Mouse (Mus musculus) cerebellum, adult 18-20 months (tissue): ENCODE measurements at regions not wholly inside any gene's neighbourhood (a gene's known extent, or its start where the extent isn't known, plus 50 kb on each side); places are given as distances from the start of the nearest gene placed in this dataset.
A peak's percentile ranks its signal among the peaks of the same experiment; 100 is the strongest.
"Not testable (repeated sequence)": the region's sequence is repeated elsewhere in the genome, so short reads cannot be mapped to it uniquely, and the experiment has no call there.

ENCODE experiments used
- DNase-seq, 2 experiments: peaks; one replicate each; pipeline ENCODE4 v3.0.0; 2021

DNA sequence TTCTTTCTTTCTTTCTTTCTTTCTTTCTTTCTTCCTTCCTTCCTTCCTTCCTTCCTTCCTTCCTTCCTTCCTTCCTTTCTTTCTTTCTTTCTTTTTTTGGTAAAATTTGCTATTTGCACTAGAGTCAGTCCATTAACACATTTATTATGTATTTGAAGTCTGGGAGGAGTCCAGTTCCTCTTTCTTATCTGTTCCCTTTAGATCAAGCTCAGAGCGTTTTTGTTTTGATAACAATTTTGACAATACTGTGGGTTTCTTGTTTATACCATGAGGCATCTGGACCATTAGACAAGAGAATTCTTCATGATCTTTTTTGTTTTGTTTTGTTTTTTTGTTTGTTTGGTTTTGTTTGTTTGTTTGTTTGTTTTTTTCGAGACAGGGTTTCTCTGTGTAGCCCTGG lies 52.3 kb upstream of the Cttnbp2 start:
- DNase-seq: not testable (repeated sequence)

DNA sequence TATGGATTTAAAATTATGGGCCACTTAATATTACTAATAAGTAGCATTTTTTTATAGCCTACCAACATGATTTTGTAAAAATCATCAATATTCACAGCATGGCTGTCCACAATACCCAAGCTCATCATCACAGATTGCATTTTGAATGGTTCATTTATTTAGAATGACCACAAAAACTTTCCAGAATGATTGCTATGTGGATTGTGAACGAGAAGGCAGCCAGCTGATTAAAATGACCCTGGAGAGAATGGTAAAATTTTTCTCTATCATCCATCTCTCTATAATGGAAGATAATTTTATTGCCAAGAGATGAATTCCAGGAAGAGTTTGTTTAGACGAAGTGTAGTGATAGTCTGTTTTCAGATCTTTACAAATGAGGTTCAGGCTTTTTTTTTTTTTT lies 54.6 kb upstream of the Cttnbp2 start:
- no peak for DNase-seq

DNA sequence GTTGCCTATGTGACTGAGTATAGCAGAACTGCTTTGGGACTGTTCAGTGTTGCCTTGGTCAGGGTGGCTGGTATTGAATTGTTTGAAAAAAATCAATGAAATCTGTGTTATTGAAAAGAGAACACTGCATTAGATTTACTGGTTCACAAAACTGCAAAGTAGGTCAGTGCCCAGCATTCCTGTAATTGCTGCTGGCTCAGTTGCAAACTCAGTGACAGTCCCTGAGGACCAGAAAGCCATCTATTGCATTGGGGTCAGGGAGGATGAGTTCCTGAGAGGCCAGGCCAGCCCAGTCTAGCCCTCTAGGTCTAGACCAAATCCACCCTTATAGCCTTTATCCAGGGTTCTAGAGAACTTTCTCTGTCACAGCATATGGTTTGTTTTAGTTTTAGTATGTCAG lies 63.9 kb upstream of the Cttnbp2 start:
- peak; percentile 9 to 16 for DNase-seq

DNA sequence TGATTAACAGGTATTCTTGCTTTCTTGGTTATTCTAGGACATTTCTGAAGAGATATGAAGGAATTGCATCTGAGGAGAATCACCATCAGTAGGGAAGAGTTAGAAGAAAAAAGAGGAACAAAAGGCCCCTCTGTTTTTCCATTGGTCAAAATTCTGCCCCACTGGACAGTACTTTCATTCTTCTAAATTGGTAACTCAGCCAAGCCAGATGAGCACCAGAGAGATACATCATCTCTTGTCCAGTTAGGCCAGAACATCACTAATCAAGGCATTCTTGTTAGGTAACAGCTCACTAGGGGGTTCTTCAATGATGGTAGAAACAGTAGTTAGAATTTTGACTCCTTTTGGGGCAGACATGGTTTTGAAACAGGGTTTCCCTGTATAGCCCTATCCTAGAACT lies 74.8 kb upstream of the Cttnbp2 start:
- no peak for DNase-seq

DNA sequence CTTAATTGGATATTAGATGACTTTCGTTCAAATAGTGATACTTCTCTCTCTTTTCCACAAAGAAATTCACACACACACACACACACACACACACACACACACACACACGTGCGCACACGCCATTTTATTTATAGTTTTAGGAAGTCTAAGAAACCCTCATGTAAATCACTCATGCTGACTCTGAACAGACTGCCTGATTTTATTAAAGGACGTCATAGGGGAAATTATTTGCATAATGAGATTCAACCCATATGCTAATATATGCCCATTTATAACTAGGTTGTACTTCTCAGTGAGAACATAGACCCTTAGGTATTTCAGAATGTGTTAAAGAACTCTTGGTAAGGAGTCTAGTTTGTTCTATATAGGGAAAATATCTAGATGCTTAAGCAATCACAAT lies 82.0 kb upstream of the Cttnbp2 start:
- no peak for DNase-seq

DNA sequence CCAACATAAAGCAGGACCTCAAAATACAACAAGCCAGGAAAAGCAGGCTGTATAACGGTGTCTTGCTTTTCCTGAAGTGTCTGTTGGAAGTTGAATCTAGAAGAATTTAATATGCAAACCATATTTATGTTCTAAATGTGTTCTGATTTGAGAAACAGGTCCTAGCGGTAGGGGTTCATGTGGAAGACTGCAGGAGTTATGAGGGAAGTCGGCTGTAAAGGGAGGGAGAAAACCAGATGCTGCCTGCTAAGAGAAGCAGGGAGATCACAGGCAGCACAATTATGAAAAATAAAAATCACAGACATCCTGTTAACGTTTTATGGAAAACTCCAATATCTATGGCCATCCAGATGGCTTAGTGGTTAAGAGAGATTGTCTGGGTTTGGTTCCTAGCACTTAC lies 85.0 kb upstream of the Cttnbp2 start:
- no peak for DNase-seq

DNA sequence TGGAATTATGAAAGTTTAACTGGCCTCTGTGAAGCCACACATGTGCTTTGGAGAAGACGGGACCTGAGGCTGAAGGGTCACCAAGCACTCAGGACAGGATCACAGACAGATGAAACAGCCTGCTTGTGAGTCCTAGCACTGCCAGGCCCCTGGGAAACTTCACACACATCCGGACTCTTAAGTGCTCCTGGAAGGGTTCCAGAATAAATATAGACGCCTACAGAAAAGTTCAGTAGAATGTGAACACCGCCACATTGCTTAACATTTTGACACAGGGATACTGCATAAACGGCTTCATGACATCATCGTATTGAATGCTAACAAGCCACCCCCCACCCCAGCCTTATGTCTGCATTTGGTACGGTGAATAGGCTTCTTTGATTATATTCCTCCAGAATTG lies 87.3 kb upstream of the Cttnbp2 start:
- DNase-seq: no peak

DNA sequence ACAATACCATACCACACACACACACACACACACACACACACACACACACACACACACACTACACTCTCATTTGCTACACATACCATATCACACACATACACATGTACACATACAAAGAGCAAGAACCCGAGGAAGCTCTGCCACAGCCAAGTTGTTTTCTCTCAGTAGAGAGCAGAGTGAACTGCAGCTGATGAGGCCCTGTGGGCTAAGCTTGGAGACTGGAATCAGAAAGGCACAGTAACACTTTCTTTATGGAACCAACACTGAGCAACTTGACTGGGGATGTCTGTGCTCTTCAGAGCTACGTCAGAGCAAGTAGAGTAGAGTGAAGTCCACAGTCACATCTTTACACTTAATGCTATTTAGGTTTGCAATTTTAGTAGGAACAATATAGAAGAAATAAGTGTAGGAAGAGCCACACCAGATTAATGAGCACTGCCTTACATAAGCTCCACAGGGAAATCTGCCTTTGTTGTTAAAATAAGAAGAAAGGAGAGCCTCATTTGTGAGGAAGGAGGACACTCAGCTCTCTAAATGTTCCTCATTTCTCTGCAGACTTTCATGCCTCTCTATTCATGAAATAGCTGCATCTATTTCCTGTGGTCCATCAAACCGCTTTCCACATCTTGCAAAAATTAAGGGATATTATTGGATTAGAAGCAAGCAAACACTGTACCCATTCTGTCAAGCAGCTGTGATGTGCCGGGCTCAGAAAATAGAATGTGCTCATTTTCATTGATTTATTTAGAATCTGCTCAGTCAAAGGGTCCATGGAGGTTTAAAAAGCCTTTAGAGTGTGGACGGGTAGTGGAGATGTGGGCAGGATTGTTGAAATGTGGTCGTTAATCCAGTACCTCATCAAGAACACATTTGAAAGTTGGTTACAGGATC lies 107.0 kb upstream of the Cttnbp2 start:
- DNase-seq: no peak

DNA sequence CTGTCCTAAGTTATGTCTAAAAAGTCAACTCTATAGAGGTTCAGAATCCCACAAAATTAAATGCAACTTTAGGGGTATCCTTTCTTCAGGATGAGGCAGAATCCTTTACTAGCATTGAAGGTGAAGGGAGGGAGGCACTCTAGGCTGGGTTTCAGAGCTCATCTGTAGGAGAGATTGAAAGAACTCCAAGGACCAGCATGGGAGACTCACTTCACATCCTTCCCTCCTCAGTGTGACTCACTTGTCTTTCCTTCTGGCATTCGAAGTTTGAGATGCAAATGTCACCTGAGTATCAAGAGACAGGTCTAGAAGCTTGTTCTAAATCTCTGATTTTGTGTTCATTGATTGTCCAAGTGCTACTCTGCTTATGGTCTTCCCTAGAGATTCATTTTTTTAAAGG lies 113.9 kb upstream of the Cttnbp2 start:
- no peak for DNase-seq

DNA sequence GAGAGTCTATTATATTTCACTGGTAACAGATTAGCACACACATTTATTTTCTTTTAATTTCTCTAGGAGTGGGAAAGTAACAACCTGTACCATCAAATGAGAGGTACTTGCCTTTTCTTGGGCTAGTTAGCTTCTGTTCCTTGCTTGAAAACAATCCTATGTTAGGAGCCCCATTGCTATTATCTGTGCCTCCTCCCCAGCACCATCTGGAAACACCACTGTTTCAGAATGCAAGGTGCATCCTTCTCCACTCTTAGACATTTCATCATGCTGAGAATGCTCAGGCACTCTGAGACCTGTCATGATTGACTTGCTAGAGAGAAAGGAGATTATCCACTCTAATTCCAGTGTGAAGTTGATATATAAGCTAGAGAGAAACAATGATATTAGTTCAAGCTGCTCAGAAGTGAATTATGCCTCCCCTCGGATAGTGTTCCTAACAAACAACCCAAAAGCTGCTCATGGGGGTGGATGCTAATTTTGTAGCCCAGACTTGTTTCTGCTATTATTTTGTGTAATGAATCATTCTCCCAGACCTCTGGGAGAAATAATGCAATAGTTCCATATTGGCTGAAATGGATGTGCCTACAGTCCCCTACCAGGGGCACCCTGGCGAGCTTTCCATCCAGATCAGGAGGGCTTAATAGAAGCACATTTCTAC lies 119.0 kb upstream of the Cttnbp2 start:
- no peak for DNase-seq

DNA sequence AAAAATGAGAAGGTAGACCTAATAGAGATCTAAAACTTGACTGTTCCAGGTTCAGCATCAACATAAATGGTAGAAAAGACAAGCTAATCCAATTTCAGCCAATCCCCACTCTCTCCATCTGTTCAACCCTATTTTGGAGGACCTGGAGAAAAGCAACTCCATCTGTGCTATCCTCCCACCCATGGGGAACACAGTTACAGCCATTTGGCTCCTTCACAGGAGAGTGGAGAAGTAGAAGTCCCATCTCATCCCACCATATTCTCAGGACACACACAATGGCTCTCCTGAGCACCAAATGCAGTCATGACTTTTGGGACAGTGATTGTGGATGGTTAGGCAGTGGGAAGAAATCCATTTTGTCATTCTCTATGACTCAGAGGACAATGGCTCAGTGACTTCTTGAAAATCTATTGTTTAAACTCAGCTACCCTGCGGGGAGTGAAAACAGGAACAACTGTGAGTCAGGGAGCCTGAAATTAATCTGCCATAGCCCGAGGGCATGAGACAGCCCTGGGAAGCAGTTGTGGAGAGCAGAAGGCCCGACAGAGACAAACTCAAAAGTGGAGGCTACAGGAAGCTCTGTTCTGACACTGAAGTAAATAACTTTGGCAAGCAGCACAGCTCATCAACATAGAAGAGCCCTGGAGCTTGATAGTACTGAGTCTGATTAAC lies 125.2 kb upstream of the Cttnbp2 start:
- DNase-seq: peak; percentile 56 to 68

DNA sequence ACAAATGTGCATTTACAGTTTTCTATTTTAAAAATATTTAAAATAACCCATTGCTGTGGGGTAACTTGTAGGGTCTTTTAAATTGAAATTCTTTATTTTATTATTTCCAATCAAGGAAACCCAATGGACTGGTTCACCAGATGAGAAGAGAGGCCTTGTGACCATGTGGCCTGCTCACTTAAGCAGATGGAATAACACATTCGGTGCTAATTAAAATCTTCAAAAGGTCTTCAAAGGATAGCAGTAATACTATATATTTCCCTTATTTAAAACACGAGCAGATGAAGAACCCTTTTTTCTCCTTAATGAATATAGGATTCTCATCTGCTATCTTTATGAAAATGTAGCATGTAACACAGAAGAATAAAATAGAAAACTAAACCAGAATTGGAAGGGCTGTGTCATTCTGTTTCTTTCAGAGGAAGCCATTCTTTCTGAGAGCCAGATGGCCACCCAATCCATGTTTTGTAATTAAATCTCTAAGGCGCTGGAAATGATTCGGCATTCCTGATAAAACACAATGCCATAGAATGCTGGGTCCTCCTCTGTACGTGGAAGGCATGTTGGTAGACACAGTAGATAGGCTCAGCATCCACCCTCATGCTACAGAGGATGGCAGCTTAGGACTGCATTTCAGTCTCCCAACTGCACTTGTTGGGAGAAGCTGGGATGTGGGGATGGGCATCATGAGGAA lies 134.4 kb upstream of the Cttnbp2 start:
- no peak for DNase-seq

DNA sequence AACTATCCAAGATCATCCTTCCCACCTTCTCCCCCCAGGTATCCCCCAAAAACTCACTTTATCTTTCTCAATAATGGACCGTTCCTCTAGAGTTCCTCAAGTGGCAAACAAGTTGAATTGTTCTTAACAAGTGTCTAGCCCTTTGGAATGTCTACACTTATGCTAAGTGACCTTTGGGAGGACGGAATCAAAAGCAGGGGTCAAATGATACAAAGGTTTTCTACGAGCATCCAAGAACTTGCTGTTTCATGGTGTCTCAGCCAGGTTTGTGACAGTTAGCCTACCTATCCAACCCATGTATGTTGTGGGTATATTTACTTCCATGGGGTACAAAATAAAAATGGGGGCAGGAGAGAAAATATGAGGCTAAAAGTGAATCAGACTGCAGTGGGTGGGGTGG lies 136.7 kb upstream of the Cttnbp2 start:
- DNase-seq: no peak

DNA sequence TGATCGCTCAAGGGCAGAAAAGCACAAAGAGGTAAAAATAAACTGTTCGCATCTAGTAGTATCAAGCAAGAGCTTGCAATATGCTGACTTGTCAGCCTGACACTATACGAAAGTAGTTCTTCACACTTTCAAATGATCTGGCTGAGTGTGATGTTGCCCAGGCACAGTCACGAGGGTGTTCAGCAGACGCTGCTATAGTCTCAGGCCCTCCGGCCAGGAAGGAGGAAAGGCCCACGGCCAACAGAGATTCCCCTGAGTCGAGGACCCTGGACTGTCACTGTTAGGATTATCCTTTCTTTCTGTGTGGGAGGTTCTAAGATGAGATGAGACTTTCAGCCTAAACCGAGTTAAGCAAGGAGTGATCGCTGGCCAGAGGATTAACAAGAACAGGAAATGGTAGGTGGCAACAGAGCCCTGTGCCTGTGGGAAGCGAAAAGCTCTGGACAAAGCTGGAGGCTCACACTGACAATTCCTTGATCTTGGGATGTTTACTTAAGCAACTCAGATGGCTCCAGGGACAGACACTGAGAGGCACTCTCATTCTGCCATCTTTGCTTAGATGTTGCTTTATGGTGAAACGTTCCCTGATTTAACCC lies 137.5 kb upstream of the Cttnbp2 start:
- no peak for DNase-seq

DNA sequence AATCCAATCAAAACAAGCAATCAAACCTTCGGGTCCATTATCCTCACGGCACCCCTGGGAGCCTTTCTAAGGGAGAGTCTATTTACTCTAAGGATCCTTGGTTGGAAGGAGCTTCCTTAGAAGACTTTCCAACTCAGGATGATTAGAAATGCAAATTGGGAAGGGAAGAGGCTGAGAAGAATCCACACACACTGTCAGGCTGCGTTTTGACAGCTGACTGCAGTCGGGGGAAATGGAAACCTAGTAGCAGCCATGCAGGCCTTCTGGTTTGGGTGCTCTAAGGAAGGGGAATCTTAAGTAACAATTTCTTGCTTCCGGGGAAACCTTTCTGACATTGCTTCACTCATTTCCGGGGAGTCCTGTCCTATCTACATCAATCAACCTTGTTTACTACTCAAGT lies 139.6 kb upstream of the Cttnbp2 start:
- no peak for DNase-seq

DNA sequence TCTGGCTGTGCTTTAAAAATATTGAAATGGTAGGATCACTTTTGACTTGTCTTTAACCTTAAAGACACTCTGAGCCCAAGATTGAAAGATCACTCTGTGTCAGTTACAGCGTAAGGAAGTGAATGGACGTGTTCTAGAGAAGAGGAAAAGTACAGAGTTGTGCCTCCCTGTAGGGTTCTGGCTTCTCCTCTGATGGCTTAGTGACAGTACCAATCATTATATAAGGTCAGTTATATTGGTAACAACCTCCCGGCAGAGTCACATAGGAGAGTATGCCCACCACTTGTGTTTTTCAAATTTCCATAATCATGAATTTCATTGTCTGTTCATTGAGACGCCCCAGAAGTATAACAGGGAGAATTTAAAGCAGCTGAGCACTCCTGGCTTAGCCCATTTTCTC lies 141.6 kb upstream of the Cttnbp2 start:
- no peak for DNase-seq

DNA sequence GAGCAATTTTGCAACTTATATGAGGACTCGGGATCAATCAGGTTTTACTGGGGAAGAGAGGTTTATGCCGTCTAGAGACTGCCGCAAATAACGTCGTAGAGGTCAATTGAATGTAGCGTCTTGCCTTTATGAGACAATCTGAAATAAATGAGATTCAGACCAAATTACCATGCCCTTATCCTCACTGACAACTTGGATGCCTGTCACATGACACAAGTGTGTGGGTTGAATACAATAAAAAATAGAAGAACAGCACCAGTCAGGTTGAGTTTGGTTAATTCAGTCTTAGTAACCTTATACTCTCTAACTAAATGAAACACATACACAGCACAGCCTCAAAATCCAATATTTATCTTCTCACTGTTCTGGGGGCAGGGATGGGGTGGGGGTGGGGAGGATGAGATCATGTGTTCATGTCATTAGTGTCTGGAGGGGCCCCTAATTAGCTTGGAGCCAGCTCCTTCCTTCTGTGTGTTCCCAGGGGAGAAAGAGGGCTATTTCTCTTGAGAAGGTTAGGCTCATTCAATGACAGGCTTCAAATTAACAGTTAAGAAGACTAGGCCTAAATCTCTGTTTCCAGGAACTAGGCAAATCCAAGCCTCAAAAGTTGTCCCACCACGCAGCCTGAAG lies 142.2 kb upstream of the Cttnbp2 start:
- DNase-seq: no peak

DNA sequence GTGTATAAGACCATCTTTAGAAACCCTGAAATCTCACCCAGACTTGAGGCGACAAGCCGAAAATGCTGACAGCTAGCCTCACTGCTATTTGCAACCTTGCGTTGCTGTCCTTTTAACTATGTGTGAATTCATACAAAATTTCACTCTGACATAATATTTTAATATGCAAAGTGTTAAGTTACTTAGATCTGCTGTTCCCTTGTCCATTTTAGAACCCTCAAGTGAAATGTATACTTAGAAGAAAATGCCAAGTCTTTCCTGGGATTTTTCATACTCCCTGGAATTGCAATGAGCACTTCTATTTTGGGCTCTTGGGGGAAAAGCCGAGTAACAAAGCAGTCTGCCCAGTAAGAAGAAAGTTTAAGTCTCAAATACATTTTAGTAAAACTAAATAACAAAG lies 150.0 kb upstream of the Cttnbp2 start:
- DNase-seq: no peak

DNA sequence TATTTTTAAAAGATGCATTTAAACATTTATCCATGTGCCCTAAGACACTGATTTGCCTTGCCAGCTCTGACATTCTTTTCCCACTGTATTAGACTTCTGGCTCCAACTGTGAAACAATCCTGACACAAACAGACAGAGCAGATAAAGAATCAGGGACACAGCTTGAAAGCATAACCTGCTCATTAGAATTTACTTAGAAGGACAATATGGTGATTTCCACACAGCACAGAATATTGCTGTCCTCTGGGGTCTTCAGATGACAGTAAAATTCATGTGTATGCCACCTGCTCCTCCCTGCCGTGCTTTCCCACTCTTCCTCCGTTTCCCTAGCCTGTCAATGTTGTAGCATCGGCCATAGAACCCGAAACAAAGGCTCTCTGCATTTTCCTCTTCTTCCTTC lies 151.3 kb upstream of the Cttnbp2 start:
- no peak for DNase-seq

DNA sequence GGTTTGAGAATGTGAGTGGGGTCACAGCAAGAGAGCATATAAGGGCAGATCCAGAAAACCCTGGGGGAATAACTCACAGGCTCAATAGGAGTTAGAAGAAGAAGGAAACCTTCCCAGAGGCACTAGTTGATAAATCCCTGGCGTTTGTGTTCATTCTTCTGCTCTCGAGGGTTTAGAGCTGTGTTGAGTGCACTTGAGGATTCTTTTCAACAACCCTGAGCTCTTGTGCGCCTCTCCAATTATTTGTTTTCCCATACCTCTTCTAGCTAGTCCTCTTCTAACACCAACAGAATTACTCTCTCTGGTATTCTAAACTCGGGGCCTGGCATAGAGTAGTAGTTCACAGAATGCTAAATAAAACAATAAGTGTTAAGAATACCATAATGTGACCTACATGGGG lies 151.9 kb upstream of the Cttnbp2 start:
- DNase-seq: no peak

DNA sequence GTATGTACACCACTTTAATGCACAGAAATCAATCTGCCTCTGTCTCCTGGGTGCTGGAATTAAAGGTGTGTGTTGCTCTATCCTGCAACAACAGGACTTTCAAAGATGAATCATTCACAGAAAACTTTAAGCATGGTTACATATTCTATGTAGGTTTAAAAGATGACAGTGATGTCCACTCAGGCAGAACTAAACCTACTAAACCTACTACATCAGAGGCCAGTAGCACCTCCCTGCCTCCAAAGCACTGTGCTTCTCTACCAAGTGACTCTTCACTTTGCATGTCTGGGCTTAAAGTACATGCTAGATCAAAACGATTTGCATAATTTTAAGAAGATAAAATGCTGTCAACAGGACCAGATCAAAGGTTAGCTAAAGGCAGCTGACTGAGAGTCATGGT lies 156.0 kb upstream of the Cttnbp2 start:
- no peak for DNase-seq

DNA sequence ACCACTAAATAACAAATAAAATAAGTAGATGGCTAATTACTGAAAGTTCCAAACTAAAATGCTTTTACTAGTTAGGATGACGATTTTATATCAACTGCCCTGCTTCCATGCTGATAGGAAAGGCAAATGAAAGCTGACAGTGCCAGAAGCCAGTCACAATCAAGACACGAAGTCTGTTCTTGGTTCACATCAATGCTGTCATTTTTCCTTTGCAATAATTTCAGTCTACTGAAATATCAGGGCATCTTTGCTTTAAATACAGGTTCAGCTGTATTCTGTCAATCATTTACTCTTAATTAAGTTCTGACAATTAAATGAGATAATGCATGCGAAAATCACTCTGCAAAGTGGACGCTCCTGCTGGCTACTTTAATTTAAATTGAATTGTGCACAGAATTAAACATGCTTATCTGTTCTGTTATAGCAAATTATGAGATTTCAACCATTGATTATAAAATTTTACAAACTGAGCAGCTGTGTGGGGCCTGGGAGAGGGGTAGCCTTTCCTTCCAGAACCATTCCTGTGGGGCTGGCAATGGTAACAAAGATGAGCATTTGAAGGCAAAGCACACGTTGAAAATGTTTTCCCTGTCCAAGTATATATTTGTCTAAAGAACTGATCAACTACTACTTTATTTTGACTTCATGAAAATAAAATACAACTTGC lies 160.1 kb upstream of the Cttnbp2 start:
- DNase-seq: no peak
